Mouse (Mus musculus) embryo, embryonic 9.5 days (tissue): ENCODE data around the gene Sec22b.

Experiments
- DNase-seq: peaks from one replicate; pipeline ENCODE4 v3.0.0-alpha.2; 2017; ENCODE audit errors: extremely low spot score

Gene Sec22b

GRCm38 (mm10) chr3:97909737-97910136, 8.7 kb downstream of the Sec22b start:
- no peak for DNase-seq

- no peak for DNase-seq
Observed at GRCm38 (mm10) chr3:97911093-97911492, 10.1 kb downstream of the Sec22b start.

GRCm38 (mm10) chr3:97915081-97915480, 14.1 kb downstream of the Sec22b start:
- DNase-seq, result no peak

- DNase-seq, result no peak
Observed at GRCm38 (mm10) chr3:97918885-97919550, 18.0 kb downstream of the Sec22b start.

GRCm38 (mm10) chr3:97925246-97925645, 24.3 kb downstream of the Sec22b start:
- no peak for DNase-seq

- no peak for DNase-seq
Observed at GRCm38 (mm10) chr3:97927322-97927721, 26.3 kb downstream of the Sec22b start.

GRCm38 (mm10) chr3:97928968-97929858, 28.2 kb downstream of the Sec22b start:
- DNase-seq, result peak; percentile 80

- DNase-seq, result no peak
Observed at GRCm38 (mm10) chr3:97930141-97930786, 29.3 kb downstream of the Sec22b start.

GRCm38 (mm10) chr3:97930787-97931158, 29.8 kb downstream of the Sec22b start:
- DNase-seq, result no peak

GRCm38 (mm10) chr3:97931310-97931885, 30.4 kb downstream of the Sec22b start:
- DNase-seq, result no peak

- DNase-seq, result no peak
Observed at GRCm38 (mm10) chr3:97932131-97932530, 31.1 kb downstream of the Sec22b start.

GRCm38 (mm10) chr3:97932771-97933170, 31.8 kb downstream of the Sec22b start:
- DNase-seq, result no peak

- DNase-seq, result no peak
Observed at GRCm38 (mm10) chr3:97933251-97933650, 32.3 kb downstream of the Sec22b start.

GRCm38 (mm10) chr3:97933811-97934210, 32.8 kb downstream of the Sec22b start:
- DNase-seq, result no peak

GRCm38 (mm10) chr3:97934331-97935300, 33.6 kb downstream of the Sec22b start:
- DNase-seq, result no peak

GRCm38 (mm10) chr3:97937068-97937944, 36.3 kb downstream of the Sec22b start:
- DNase-seq, result no peak

GRCm38 (mm10) chr3:97937945-97938266, 36.9 kb downstream of the Sec22b start:
- DNase-seq, result no peak

GRCm38 (mm10) chr3:97938814-97939526, 38.0 kb downstream of the Sec22b start:
- DNase-seq, result peak; percentile 50
